Mouse (Mus musculus) heart, postnatal 36 days (tissue): ENCODE measurements around the gene Scaper. TPM values are rescaled to one million over a fixed set of nuclear protein-coding genes. Genes with fewer than 3 reads are reported as not detected.
A peak's percentile ranks its signal among the peaks of the same experiment; 100 is the strongest.

Source experiments
- DNase-seq, 2 experiments: peaks; one replicate each; pipeline ENCODE4 v3.0.0; 2021 to 2022
- intact Hi-C: fragments of 180-260 bp; cut with DNase I; formaldehyde crosslinking; loops from one replicate; pipeline ENCODE4 v1.15.1; 2025
- total RNA-seq, 2 experiments: library from RNA; stranded (reverse); gene quantifications; 2 replicates each; pipeline ENCODE4 v1.2.3; 2021

Gene Scaper
- total RNA-seq: 10 to 100 TPM; 16.8 to 17.3 TPM

DNA sequence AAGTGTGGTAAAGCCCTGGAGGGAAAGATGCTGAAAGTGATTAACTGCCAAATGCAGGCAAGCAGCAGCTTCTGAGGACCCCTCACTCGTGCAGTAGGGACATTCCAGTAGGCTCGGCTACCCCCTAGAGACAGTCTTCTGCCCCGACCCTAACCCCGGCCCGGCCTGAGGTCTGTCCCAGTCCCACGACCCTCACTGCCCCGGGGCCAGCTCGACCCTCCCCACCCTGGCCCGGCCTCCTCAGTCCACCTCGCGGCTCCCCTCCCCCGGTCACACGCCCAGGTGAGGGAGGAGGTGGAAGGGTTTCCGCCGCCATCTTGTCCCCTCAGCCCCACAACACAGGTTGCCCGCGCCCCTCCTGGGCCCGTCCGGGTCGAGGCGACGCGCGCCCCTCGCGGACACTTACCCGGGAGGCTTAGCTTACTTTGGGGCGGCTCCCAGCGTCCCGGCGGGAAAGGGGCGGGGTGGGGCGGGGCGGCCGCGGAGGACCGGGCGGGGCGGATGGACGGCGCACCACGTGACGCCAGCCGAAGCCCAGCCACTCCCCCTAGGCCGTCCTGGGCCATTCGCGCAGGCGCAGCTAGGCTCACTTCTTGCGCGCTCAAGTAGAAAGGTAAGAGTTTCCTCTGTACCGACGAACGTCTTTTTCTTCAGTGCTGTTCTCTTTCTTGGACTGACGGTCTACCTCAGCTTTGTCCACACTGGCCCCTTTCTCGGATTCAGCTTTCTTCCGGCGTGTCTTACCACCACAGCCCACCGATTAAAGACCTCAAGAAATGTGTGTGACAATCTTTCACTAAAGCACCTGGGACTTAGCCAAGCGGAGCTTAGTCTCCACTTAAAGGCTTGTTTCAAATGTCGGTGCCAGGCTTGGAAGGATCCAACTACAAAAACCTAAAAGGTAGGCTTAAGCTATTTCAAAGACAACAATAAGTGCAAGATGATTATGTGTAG is at the start of gene Scaper:
Scaper (minus strand) TSS at position 456 of the 954 bp plus-strand sequence.
- peak; percentile 88 to 89 for DNase-seq
- intact Hi-C loops: loop anchor here (5.0 to 10.0 kb wide), 2 partner anchors 104 to 1353 kb away; partner anchors contain the start of genes Idh3a and Rcn2

DNA sequence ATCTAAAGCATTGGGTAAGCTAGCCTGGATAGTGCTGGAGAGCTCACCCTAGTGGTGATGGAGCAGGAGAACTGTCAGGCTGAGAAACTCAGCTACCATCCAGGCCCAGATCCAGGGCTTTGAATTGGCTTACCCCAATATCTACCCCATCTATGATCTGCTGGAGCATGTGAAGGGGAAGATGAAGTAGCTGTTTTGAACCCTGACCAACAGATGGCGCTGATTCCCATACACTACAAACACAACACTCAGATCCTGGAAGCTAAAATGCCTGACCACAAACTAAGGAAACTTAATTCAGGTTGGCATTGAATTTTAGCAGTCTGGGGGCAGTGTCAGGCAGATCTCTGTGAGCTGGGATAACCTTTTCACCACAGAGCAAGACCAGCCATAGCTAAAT is 8.9 kb upstream of the Scaper start:
- peak; percentile 16 to 29 for DNase-seq

DNA sequence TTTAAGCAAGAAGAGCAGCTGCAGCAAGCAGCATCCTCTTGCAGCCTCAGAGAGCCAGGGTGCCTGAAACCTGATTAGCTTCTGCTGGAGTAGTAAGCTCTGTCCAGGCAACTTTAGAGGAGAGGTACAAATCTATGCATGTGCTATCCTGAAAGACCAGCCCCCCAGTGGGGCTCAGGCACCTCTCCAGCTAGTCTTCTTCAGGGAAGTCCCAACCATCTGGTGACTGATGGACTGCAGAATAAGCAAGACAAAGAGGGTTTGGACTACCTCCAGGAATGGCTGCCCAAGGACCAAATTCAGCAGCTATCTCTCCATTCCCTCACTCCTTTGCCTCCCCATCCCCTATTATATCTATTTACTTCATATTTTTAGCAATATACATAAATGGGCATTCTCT is 3.4 kb upstream of the Scaper start:
- intact Hi-C loops: no loop called here
- DNase-seq: no peak

More for the DNA sequence above, 8.9 kb upstream of the Scaper start:
- intact Hi-C loops: loop anchor here (5.0 kb wide), 1 partner anchor 80 kb away; no protein-coding TSS in a partner anchor

DNA sequence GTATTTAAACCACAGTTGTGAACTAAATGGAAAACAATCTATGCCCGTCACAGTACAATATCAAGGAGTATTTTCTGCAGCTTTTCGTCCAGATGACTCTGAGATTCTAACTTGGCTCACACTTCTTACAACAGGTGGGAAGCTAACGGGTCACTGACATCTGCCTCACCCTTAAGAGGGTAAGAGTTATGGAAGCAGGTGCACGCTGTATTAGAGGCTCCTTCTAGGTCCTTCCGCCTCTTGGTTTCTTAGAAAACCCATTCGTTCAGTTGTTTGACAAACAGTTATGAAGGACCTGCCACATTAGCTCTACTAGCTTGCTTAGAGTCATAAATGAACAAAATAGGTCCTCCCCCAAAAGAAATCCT is 683 bp upstream of the Scaper start:
- intact Hi-C loops: loop anchor here (5.0 to 10.0 kb wide), 2 partner anchors 104 to 1354 kb away; partner anchors contain the start of genes Idh3a and Rcn2
- DNase-seq: no peak

DNA sequence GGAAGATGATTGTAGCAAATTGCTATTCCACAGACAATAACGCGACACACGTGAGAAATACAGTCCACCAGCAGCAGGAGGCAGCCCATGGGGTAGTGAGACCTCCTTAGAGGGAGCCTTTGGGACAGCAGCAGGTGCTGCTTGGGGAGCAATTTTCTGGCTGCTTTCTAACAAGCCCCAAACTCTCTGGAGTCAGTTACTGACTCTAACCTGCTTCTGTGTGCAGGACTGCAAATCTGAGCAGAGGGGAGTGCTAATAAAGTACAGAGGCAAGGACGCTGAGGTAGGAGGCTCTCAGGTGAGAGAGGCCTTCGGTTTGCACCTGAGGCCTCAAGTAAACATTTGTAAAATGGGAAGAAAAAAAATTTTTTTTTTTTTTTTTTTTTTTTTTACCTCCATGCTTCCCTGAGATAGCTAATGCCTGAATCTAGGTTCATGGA is 675 bp downstream of the Scaper start:
- peak in 1 of 2 experiments; percentile 7 for DNase-seq
- intact Hi-C loops: loop anchor here (5.0 to 10.0 kb wide), 2 partner anchors 105 to 1352 kb away; partner anchors contain the start of genes Idh3a and Rcn2

DNA sequence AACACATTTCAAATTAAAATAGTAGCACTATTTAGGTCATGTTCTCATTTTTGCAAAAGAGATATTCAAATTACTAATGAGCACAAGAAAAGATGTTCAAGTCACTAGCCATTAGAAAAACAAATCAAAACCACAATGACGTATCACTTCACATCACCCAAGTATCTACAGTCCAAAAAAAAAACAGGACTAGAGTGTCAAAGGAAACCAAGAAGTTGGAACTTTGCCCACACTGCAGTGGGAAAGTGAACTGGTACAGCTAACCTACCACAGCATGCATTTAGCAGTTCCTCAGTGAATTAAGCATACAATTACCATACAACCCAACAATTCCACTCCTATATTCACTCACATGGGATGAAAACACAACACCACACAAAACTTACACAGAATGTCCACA is 5.4 kb downstream of the Scaper start:
- DNase-seq: no peak

DNA sequence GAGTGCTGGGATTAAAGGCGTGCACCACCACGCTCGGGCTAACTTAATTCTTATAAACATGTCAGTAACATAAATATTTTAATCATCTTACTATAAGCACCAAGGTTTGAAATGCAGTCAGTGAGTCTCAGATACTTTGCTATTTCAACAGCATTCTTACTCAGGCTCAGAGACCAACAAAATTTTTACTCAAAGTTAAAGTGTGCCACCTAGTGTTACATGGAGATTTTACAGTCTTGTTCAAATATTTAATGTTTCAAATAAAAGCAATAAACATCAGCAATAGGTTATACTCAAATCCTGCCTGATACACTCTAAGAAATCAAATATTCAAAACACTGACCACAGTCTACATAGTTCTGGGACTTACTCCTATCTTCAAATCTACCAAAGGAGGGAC is 19.3 kb downstream of the Scaper start:
- intact Hi-C loops: loop anchor here (1.0 kb wide), 1 partner anchor 489 kb away; no protein-coding TSS in a partner anchor
- no peak for DNase-seq

More for the DNA sequence above, 5.4 kb downstream of the Scaper start:
- intact Hi-C loops: loop anchor here (10.0 kb wide), 1 partner anchor 1348 kb away; the partner anchor contains the start of gene Idh3a

DNA sequence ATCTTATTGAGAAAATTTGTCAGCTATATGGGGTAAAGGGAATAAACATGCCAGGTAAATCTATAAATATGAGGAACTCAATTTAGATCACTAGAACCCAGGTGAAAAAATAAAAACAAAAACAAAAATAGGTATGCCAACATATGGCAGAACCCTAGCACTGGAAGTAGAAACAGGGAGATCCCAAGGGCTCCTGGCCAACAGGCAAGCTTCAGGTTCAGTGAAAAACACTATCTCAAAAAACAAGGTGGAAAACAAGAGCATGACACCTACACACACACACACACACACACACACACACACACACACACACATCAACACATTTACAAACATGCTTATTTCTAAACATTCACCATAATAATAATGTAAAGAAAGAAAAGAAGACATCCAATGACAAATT is 21.2 kb downstream of the Scaper start:
- intact Hi-C loops: no loop called here

GRCm38 (mm10) chr9:55911481-55911880 is 26.4 kb downstream of the Scaper start:
- no peak for DNase-seq
- intact Hi-C loops: no loop called here

More for the DNA sequence above, 21.2 kb downstream of the Scaper start:
- DNase-seq: no peak

DNA sequence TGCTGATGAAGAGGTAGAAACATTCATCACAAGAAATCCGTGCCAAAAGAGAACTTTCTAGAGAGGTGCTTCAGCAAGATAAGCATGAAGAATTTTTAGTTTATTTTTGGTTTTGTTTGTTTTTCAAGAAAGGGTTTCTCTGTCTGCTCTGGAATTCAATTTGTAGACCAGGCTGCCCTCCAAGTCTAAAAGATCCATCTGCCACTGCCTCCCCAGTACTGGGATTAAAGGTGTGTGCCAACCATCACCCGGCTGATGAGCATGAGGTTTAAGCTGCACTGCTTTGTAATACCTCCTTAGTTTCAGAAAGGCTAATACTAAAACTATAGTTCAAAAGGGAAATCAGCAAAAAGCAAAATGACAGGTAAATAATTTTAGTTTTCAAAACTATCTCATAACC is 35.0 kb downstream of the Scaper start:
- intact Hi-C loops: no loop called here
- DNase-seq: no peak

- no peak for DNase-seq
- intact Hi-C loops: no loop called here
Observed at GRCm38 (mm10) chr9:55901588-55901987, 36.3 kb downstream of the Scaper start.

DNA sequence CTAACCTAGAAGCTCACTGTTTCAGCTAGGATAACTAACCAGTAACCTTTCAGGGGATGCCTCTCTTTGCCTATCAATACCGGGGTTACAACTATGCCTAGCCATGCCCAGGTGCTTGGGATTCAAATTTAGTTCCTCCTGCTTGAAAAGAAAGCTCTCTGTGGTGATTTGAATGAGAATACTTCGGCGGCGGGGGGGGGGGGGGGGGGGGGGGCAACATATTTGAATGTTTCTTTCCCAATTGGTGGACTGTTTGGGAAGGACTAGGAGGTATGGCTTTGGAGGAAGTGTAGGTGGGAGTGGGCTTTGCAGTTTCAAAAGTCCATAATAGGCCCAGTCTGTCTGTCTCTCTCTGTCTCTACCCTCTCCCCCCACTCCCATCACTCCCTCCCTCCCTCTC is 37.4 kb downstream of the Scaper start:
- intact Hi-C loops: no loop called here
- DNase-seq: no peak

GRCm38 (mm10) chr9:55878066-55878465 is 59.9 kb downstream of the Scaper start:
- no peak for DNase-seq
- intact Hi-C loops: no loop called here

DNA sequence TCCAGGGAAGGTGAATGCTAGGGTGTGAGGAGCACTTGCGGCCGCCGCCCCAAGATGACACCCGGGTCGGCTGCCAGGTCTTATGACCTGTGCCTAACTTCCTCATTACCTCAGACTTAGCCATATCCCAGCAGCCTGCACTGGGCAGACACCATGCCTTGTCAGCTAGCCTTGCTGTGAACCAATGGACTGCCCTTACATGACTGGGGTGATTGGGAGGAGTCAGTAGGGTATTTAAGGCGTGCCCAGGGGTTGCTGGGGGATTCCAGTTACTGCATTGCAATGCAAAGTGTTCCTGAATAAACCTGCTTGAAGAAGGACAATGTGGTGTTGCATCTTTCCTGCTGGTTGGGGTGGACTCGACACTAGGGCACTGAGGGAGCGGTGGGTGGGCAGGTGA is 148.5 kb downstream of the Scaper start:
- DNase-seq: no peak

GRCm38 (mm10) chr9:55712016-55712415 is 225.9 kb downstream of the Scaper start:
- intact Hi-C loops: no loop called here
- DNase-seq: no peak

More for the DNA sequence above, 148.5 kb downstream of the Scaper start:
- intact Hi-C loops: no loop called here

GRCm38 (mm10) chr9:55710553-55710952 is 227.4 kb downstream of the Scaper start:
- DNase-seq: no peak
- intact Hi-C loops: no loop called here

GRCm38 (mm10) chr9:55706603-55707002 is 231.3 kb downstream of the Scaper start:
- DNase-seq: no peak
- intact Hi-C loops: no loop called here

DNA sequence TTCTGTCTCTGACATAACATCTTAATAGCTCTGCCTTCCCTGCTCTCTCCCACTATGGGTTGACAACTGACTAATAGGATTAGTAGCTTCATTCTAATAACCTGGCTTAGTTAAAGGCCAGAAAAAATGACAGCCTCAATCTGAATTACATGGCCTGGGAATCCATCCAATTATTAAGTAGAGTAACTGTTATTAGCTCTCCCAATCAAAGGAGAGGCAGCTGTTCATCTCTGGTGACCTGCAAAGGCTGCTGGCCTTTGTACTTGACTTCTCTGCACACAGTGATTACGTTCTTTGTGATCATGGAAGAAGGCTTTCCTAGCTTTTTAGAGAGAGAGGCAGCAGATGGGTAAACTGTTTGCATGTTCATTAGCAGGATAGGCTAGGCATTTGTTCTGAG is 242.6 kb downstream of the Scaper start:
- intact Hi-C loops: no loop called here
- no peak for DNase-seq

DNA sequence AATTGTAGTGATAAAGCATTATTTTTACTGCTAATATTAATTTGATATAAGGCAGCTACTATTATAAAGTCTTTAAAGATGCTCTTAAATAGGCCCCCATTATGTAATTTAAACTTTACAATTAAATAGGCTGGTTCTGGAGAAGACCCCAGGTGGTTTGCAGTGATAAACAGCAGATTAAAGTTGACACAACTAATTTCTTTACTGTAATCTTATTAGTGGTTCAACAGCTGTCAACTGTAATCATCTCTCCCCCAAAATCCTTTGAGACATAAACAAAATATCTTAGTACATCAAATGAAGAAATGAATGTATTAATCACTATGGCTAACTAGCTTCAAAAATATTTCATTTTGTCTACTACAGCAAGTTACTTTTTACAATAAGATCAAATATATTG is 260.8 kb downstream of the Scaper start:
- intact Hi-C loops: no loop called here

DNA sequence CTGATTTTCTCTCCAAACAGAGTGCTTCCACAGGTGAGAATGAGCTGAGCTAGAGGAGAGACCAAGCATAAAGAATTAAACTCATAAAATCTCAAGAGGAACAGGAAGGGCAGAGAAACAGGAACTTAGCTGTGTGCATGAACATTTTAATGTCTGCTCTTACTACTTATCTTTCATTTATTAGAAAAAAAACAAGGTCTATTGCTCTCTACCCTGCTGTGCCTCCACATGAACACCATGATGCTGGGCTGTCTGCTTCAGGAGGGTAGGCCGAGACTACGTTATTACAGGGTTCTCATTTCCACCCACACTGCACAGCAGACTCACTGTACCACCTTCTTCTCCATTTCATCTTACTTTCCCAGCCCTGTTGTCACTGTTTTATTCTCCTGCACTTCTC is 291.5 kb downstream of the Scaper start:
- DNase-seq: no peak
- intact Hi-C loops: no loop called here

More for the DNA sequence above, 260.8 kb downstream of the Scaper start:
- no peak for DNase-seq

GRCm38 (mm10) chr9:55626990-55627389 is 310.9 kb downstream of the Scaper start:
- DNase-seq: no peak
- intact Hi-C loops: no loop called here

DNA sequence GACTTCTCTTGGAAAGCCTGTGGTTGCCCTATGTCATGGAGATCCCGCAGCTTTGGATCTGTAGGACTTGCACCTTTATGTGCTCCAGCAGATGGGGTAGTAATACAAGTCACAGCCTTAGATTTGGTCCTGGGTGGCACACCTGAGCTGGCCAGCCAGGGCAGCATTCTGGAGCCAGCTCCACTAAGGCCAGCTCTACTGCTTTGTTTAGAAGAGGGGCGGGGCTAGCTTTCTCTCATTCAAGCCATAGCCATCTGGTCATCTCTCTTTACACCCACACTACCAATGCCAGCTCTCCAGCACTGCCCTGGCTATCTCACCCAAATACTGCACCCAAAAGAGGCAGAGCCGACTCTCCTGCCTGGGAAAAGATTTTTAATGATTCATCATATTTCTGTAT is 323.2 kb downstream of the Scaper start:
- intact Hi-C loops: no loop called here
- DNase-seq: no peak
